Mouse (Mus musculus) mouse embryonic stem cell (cell line): Measurements from ENCODE around the gene Skida1.

Experiments used
- in situ Hi-C, 2 experiments: fragments of 300-500 bp; cut with MboI; formaldehyde crosslinking; loops; 1 replicate in 1 of 2; 3 replicates in 1 of 2; pipeline ENCODE4 v1.14.3; 2019 to 2020; ENCODE audit warnings: low sequenced_read_pairs in 2 of 2, low pct_unique_long_range_greater_than_20kb in 1 of 2, mixed read lengths in 1 of 2; ENCODE audit not compliant: unreplicated experiment in 1 of 2

The Skida1 gene

DNA sequence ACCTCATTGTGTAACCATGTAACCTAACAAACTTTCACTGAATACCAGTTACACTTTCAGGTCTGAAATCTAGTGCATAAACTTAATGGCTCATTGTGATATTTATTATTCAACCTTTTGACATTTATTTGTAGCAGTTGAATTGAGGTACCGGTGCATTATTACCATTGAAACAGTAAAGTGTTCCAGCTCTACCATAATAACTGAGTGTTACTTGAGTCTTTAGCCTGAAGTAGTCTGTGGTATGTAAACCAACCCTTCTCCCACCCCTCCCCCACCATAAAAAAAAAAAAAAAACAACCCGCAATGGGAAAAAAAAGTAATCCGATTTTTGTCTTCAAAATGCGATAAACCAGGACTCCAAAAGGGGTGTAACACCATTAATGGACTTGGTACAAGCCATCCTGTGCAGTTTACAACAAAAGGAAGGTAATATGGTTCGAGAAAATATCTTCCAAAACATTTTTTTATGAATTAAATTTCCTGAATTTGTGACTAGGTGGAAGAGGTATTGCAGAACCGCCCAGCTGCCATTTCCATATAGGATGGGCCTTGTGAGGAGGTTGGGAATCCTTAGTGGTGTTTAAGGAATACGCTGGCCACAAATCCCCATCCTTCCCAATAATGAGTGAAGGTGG lies 3.6 kb downstream of the Skida1 start:
- in situ Hi-C loops: no loop called here

DNA sequence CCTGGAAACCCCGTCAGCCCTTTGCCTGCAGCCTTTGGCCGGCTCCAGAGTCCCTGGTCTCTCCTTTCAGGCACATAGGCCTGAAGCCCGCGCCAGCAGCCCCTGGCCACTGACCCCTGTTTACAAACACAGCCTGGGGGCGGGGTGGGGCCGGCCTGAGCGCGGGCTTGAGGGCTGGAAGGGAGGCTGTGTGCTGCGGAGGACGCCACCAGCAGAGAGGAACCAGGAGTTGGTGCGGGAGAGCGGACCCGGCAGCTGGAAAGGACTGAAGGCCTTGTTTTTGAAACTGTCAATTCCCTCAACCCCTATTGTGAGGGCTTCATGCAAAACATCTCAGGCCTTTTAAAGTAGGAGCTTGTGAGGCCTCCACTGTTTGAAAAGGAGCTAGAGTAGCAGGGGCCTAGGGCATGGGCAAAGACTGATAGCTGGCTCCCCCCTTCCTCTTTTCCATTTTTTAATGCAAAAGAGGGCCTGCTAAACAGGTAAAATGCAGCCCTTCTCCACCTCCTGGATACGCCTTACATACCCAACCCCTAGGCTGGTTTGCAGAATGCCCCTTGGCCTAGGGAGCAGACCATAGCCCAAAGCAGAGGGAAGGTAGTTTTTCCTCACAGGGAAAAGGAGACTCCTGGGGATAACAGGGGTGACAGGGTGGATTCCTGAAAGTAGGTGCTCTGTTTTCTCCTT lies 7.5 kb downstream of the Skida1 start:
- in situ Hi-C loops: no loop called here

DNA sequence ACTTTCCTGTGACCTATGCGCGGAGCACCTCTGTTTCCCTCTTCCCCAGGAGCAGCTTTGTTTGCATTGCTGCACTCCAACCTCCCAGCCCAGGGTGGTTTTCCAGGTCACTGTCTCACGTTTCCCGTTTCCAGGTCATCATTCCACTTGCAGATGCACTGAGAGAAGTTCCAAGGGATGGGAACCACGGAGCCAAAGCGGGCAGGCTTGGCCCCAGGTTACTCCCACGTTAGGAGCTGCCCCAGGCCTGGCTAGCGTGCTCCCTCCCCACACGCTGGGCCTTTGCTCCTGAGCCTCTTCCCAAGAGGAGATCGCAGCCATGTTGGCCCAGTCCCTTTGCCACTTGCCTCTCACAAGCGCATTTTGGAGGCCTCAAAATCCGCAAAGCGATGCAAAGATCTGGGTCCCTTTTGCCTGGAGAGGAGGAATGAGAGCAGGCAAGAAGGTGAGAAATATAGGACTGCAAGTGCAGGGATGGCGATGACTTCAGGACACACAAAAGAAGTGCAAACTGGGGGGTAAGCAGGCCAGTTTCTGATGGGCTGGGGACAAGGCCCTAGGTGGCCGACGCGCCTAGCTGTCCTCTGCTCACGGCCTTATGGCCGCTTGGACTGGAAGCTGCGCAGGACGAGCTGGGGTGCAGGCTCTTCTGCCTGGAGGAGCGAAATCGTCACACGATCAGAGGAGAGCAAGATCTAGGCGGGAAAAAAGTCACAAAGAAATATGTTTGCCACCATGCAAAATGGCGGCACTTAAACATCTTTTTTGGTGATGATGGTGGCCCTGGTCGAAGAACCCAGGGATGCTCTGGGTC lies 8.3 kb downstream of the Skida1 start:
- in situ Hi-C loops: no loop called here

DNA sequence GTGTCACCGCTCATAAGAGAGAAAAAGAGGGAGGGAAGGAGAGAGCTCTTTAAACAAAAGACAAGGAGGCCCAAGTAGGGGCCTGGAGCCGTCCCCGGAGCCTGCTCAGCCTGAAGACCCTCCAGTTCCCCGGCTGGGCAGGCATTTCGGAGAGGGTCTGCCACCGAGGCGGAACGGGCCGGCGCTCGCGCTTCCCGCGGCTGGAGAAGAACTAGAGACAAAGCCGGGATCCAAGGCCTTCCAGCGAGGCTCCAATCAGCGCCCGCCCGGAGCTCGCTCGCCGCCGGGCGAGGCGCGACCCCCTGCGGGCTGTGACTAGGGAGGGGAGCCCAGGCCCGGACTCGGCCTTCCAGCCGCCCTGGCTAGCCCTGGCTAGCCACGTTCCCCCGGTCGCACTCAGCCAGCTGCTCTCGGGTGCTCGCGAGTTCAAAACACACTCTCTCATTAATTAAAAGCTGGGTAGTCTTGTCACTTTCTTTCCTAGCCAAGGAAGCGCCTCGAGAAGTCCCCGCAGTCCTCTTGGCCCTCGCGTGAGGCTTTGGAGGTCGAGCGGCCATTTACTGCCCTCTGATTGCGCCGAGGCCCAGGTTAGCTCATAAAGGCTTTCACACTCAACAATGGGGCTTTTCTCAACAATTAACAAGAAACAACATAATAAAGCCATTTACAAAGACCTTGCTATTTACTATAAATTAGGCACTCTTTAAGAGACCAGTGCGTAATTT lies 9.1 kb downstream of the Skida1 start:
- in situ Hi-C loops: loop anchor here in 1 of 2 experiments (10.0 kb wide), 1 partner anchor 655 kb away; the partner anchor contains the start of gene Spag6

DNA sequence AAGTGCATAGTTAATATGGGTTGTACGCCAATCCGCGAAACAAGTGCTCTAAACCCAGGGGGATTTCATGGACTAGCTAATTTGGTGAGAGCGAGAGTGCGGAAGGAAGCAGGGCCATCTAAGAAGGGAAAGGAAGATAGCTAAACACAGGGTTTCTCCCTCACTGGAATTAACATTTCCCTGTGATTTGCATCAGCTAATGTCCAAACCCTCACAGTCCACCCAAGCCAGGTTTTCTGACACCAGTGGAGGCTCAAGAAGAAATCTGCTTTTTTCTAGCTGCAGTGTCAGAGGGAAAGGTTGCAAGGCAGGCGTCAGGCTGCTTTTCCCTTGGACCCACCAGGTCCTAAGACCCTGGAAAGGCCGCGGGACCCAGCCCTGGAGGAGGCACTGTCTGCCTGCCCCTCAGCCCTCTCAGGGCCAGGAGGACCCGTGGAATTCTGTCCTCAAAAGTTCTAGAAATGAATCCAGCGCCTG lies 9.9 kb downstream of the Skida1 start:
- in situ Hi-C loops: loop anchor here in 1 of 2 experiments (10.0 kb wide), 1 partner anchor 656 kb away; the partner anchor contains the start of gene Spag6

DNA sequence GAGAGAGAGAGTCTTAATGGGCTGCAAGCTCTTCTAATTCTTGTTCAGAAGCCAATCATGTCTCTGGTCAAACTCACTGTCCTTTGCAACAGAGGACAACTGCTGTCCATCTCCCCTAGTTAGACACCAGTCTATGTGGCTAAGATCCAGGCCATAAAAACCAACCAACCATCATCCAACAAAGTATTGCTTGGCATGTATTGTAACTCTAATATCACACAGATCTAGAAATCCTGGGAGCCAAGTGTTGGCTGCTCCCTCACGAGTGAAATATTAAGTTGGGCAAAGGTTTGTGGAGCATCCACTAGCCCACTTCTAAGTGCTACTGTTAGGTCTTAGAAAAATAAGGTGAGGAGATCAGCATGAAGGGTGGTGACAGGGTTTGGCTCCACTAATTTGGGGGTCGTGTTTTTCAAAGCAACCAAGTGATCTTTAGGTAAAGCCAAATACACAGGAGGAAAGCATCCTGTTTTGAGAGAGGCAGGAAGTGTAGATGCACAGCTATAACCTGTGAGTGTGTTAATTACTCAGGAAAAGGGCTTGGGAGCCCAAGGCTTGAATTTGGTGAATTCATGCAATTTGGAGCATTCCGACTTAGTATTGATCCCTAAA lies 10.6 kb downstream of the Skida1 start:
- in situ Hi-C loops: loop anchor here in 1 of 2 experiments (10.0 kb wide), 1 partner anchor 657 kb away; the partner anchor contains the start of gene Spag6

DNA sequence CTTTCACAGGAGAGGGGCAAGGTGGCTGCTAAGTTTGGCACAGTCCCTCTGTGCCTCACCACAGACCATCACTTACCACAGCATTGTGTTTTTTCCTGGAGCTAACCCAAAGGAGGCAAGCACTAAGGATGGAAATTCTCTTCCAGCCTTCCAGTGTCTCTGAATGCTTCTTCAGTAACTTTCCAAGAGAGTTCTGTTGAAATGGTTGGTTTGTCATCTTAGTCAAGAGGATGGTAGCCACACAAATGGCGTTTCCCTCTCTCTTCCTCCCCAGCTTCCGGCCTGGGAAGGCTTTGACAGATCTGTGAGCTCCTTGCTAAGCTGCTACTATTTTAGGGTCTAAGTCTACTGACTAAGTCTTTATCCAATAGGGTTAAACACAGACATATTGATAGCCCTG lies 11.4 kb downstream of the Skida1 start, which contains the start of gene A930004D18Rik:
A930004D18Rik (minus strand) TSS at position 247 of the 400 bp plus-strand sequence.
- in situ Hi-C loops: loop anchor here in 1 of 2 experiments (10.0 kb wide), 1 partner anchor 657 kb away; the partner anchor contains the start of gene Spag6

DNA sequence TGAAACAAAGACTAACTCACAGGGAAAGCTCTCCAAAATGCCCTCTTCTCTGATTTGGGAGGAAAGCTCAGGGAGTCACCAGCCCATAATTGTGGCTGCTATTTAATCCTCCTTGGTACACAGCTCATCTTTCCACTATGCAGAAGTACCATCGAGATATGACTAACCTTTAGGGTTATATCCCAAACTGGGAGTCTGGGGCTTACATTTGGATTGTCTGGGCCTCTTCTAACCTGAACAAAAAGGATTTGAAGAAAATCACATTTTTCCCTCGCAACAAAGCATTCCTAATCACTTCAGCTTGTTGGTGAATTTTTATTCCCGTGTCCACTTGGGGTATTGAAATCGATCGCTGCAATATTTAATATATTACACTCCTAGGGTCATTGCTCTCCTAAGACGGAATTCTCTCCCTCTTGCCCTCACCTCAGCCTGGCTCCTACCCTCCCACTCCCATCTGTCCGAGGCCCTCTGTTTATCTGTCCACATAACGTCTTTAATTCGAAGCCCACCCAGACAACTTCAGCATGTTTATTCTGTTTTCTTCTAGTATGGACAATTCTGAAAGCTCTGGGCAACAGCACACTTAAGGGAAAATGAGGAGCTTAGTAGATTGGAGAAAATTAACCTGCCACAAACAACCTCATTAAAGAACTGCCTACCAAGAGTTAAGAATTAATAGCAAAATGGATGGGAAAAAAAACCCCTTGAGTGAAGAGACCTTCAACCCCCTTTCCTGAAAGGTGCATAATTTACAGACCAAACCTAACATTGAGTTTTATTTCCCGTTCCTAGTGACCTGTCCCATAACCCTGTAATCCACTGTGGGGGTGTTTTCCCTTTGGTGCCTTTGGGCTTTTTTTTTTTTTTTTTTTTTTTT lies 14.2 kb downstream of the Skida1 start:
- in situ Hi-C loops: loop anchor here in 1 of 2 experiments (10.0 kb wide), 1 partner anchor 660 kb away; the partner anchor contains the start of gene Spag6

DNA sequence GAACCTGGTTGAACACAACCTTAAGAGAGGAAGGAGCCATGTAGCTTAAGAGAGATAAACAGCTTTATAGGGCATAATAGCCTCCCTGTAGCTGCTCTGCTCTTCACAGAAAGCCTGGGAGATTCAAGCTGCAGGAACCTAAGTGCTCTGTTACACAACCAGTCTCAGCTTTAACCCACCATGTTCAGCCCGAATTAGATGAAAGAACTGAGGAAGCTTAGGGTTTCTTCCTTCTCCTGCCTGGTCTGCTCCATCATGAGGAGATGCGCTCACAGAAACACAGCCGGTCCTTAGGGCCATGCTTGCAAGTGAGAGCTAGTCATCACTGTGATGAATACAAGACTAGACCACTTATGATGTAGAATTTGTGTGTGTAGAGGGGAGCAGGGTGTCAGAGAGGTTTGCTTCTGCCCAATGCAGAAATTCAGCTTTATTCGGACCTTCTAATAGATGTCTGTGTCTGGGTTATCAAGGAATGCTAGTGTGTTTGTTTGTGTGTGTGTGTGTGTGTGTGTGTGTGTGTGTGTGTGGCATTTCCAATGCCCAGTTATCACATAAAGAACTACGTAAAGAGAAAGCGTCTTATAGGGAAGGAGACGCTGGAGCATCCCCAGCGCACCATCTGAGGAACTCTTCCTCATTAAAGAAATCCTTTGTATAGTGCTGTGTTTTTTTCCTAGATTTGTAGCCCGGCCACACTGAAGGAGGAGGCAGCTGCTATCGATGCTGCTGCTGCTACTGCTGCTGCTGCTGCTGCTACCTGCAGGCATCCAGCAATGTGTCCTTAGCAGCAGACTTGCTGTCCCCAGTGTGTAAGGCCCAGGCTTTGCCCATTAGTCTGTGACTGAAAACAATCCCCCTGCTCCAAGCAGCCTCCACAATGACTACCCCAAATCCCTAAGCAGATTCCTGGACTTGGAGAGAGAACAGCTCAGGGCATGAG lies 15.4 kb downstream of the Skida1 start:
- in situ Hi-C loops: loop anchor here in 1 of 2 experiments (10.0 kb wide), 1 partner anchor 661 kb away; the partner anchor contains the start of gene Spag6

DNA sequence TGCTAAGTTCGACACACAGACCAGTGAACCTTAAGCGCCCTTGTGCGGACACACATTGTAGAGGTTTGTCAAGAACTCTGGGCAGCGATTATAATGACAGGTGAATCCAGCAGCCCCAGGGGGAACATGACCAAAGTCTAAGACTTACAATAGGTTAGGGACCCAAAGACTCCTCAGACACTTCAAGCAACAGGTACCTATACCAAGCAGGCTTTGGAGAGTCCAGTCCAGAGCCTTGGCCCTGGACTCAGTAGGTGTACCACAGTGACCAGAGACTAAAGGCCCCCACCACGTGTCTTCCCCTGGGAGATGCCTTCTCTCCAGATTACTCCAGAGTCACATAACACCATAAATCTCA lies 16.3 kb downstream of the Skida1 start:
- in situ Hi-C loops: loop anchor here in 1 of 2 experiments (10.0 kb wide), 1 partner anchor 662 kb away; the partner anchor contains the start of gene Spag6

DNA sequence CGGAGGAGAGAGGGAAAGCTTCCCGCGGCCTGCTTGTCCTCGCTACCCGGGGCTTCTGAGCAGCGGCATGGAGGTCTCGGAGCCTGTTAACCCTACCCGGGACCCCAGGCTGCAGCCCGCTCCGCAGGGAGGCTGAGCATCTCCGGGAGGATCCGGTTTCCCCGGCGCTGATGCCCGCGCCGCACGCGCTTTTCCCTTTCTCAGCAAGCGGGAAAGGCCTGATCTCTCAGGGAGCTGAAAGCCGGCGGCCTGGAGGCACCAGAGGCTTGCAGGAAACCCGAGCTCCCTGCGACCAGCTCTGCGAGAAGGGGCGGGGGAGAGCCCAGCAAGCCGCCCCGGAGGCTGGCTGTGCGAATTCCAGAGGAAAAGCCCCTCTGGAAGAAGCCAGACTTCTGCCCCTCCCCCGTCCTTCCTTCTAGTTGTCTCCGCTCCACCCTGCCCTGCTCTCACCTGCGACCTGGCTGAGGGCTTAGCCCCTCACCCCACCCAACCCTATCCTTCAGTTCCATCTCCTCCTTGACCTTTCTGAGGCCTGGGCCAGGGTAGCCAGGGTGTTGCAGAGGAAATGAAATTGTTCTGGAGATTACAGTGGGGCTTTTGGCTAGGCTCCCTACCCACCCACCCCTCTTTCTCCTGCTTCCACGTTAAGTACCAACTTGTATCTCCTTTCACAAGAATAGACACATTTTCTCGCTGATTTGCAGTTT lies 16.9 kb downstream of the Skida1 start:
- in situ Hi-C loops: loop anchor here in 1 of 2 experiments (10.0 kb wide), 1 partner anchor 663 kb away; the partner anchor contains the start of gene Spag6

DNA sequence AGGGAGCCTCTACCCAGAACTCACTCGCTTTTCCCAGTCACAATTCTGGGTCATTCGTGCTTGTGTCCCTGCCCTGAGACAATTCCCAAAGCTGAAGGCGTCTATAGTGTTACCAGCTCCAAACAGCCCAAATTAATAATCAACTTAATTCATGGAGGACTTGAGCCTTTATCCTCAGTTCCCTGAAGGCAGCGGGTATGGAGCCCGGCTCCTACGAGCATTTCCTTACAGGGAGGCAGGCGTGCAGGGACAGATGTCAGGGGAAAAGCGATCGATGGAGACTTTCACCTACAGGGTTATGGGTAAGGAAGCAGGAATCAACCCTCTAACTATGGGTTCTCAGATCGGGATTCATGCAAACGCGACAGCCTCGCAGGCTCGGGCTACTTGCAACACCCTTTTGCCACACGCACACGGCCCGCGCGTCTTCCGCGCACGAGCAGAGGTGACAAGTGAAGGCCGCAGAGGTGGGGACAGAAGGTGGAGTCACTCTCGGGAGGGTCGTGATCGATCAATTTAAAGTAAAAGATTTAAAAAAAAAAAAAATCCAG lies 17.5 kb downstream of the Skida1 start:
- in situ Hi-C loops: loop anchor here in 1 of 2 experiments (10.0 kb wide), 1 partner anchor 663 kb away; the partner anchor contains the start of gene Spag6

DNA sequence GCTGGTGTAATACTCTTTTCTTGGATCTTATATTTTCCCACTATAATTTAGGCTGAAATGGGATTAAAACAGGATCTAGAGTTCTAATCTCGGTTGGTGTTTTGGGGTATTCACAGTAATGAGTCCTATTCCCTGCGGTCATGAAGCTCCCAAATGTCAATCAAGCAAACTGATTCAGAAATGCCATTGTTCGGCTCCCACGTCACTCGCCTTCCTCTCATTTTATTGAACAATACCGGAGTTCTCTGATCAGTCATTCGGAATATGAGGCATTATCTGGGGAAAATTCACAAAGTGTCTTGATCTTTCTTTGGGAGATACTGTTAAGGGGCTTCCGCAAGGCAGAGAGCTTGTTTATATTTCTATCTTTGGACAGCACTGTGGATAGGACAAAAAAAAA lies 18.3 kb downstream of the Skida1 start:
- in situ Hi-C loops: loop anchor here in 1 of 2 experiments (10.0 kb wide), 1 partner anchor 664 kb away; the partner anchor contains the start of gene Spag6

DNA sequence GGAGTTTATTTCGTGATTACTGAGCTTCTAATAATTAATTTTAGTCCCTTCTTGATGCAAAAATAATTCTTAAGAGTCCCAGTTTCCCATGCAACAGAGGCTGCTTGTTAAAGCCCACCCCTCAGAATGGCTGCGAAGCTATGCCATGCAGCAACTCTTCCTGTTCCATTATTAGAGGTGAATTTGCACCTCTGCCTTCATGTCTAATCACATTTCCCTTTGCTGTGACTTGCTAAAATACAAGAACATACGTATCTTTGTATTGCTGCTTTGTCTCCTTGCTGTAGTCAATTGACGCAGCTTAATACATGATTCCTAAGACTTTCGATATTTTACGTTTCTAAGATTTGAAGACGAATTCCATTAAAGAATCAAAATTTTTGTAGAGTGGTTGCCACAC lies 19.2 kb downstream of the Skida1 start:
- in situ Hi-C loops: loop anchor here (5.0 to 10.0 kb wide), 2 partner anchors 57 to 665 kb away; partner anchors contain the start of gene Spag6 (in 1 of the 2)
